Mouse (Mus musculus) thymus, postnatal 10 days (tissue): ENCODE measurements around the gene Gm49510.

Source experiments
- DNase-seq, 2 experiments: peaks; one replicate each; pipeline ENCODE4 v3.0.0; 2021; ENCODE audit warnings: low spot score in 2 of 2

The Gm49510 gene

GRCm38 (mm10) chr15:78915660-78916017 is 16.2 kb downstream of the Gm49510 start:
- peak; percentile 72 to 74 for DNase-seq

GRCm38 (mm10) chr15:78916052-78916826 is 16.8 kb downstream of the Gm49510 start:
- no peak for DNase-seq

- DNase-seq, result no peak
Measured at GRCm38 (mm10) chr15:78918126-78918525, 18.7 kb downstream of the Gm49510 start.

GRCm38 (mm10) chr15:78919914-78920313 is 20.4 kb downstream of the Gm49510 start:
- no peak for DNase-seq

- no peak for DNase-seq
Measured at GRCm38 (mm10) chr15:78922700-78923099, 23.2 kb downstream of the Gm49510 start.

- peak; percentile 71 to 77 for DNase-seq
Measured at GRCm38 (mm10) chr15:78923585-78923984, 24.1 kb downstream of the Gm49510 start.

GRCm38 (mm10) chr15:78925129-78925528 is 25.7 kb downstream of the Gm49510 start:
- no peak for DNase-seq

- peak; percentile 70 to 78 for DNase-seq
Measured at GRCm38 (mm10) chr15:78926021-78926919, 26.8 kb downstream of the Gm49510 start, which contains the start of gene Lgals1. Gene Lgals1 (plus strand): TSS chr15:78926725.

- DNase-seq, result no peak
Measured at GRCm38 (mm10) chr15:78927021-78927787, 27.7 kb downstream of the Gm49510 start.

- DNase-seq, result peak; percentile 85 to 92
Measured at GRCm38 (mm10) chr15:78927788-78928457, 28.5 kb downstream of the Gm49510 start.

GRCm38 (mm10) chr15:78928539-78928938 is 29.1 kb downstream of the Gm49510 start:
- no peak for DNase-seq

- no peak for DNase-seq
Measured at GRCm38 (mm10) chr15:78930192-78930706, 30.8 kb downstream of the Gm49510 start.

- no peak for DNase-seq
Measured at GRCm38 (mm10) chr15:78930801-78931426, 31.4 kb downstream of the Gm49510 start.

GRCm38 (mm10) chr15:78931577-78931976 is 32.1 kb downstream of the Gm49510 start:
- DNase-seq, result peak; percentile 68 to 74

- DNase-seq, result peak; percentile 69 to 81
Measured at GRCm38 (mm10) chr15:78934784-78935320, 35.4 kb downstream of the Gm49510 start, which contains the start of gene Nol12. Gene Nol12 (plus strand): TSS chr15:78934933.

- no peak for DNase-seq
Measured at GRCm38 (mm10) chr15:78936403-78936802, 36.9 kb downstream of the Gm49510 start.

- no peak for DNase-seq
Measured at GRCm38 (mm10) chr15:78937311-78937710, 37.8 kb downstream of the Gm49510 start.

- DNase-seq, result no peak
Measured at GRCm38 (mm10) chr15:78937963-78938362, 38.5 kb downstream of the Gm49510 start.

GRCm38 (mm10) chr15:78940325-78940724 is 40.9 kb downstream of the Gm49510 start:
- DNase-seq, result no peak

GRCm38 (mm10) chr15:78942663-78943062 is 43.2 kb downstream of the Gm49510 start:
- DNase-seq, result peak in 1 of 2 experiments; percentile 55
